Mouse (Mus musculus): ENCODE data around the gene Sf3b1.
"Not testable (repeated sequence)": the region's sequence is repeated elsewhere in the genome, so short reads cannot be mapped to it uniquely, and the experiment has no call there.

Gene Sf3b1

DNA sequence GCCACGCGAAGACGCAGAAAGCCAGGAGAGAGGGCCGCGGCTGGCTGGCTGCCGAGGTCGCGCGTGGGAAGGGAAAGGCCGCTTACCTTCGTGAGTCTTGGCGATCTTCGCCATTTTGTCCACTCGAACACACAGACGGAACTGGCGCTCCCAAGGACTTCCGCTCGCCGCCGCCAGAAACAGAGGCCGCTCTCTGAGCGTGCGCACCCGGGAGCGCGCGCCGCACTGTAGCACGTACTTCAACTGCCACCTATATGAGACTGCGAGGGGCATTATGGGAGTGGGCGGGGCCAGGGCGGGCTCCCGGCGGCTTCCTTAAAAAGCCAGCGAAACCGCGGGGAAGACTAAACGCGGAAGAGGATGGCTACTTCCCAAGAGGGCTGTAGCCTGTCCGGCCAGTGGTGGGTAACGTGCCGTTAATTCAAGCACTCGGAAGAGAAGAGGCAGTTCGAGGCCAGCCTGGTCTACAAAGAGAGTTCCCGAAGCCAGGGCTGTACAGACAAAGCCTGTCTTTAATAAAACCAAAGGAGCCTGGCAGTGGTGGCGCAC is at the start of gene Sf3b1:
Sf3b1 (minus strand) TSS at position 229 of the 549 bp plus-strand sequence.
- in situ Hi-C loops (cut with MboI, MseI) = no loop called here

DNA sequence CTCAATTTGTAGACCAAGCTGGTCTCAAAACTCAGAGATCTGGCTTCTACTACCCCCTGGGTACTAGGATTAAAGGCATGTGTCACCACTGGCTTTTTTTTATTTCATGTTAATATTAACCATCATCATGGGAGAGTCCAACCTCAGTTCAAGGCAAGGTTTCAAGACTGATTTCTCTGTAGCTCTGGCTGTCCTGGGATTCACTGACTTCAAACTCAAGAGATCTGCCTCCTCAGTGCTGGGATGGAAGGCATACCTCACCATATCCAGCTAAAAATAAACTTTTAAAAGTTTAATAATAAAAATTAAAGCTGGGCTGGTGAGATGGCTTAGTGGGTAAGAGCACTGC is 49.1 kb upstream of the Sf3b1 start:
- in situ Hi-C loops (cut with MboI, MseI) = loop anchor here (5.0 kb wide), 1 partner anchor 79 kb away; no protein-coding TSS in a partner anchor

DNA sequence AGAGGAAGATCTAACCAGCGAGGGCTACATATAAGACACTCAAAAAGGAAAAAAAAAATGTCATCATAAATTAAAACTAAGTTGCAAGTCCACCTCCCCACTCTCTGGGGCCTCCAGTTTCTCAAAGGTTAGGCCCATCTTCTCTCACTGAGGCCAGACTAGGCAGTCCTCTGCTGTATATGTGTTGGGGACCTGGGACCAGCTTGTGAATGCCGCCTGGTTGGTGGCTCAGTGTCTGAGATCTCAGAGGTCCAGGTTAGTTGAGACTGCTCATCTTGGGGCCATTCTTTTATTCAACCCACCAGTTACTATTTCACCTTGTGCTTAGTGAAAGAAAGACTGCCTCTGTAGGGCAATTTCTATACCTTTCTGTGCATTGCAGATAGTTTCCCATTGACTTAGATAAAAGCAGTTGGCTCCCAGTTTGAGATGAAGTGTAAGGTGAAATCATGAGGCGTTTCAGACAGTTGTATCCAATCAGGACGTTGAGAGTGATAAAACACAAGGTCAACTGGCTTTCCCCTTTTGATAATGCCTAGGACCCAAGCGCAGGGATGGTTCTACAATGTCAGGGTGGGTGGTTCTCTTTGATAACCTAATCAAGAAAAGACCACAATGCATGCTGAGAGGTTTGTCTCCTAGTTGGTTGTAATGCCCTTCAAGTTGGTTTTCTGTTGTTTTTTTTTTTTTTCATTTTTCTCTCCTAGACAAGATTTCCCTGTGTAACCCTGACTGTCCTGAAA is 48.5 kb upstream of the Sf3b1 start:
- in situ Hi-C loops (cut with MboI, MseI) = loop anchor here (5.0 kb wide), 1 partner anchor 79 kb away; no protein-coding TSS in a partner anchor

DNA sequence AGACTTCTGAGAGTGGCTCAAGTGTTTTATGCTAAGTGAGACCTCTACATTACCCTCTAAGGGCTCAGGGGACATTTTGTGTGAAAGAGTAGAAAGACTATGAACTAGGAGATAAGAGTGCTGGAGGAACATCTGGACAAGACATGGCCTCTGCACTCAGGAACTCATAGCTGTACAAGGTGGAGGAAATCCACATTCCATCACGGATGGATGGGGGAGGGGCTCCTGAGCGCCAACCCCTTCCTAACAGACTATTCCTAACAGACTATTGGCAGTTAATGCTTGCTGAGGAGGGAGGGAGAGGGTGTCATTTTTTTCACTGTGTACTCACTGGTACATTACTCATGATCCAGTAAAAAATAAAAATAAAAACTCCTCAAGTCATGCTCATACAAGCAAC is 47.5 kb upstream of the Sf3b1 start:
- in situ Hi-C loops (cut with MboI, MseI) = loop anchor here (5.0 kb wide), 1 partner anchor 77 kb away; no protein-coding TSS in a partner anchor

DNA sequence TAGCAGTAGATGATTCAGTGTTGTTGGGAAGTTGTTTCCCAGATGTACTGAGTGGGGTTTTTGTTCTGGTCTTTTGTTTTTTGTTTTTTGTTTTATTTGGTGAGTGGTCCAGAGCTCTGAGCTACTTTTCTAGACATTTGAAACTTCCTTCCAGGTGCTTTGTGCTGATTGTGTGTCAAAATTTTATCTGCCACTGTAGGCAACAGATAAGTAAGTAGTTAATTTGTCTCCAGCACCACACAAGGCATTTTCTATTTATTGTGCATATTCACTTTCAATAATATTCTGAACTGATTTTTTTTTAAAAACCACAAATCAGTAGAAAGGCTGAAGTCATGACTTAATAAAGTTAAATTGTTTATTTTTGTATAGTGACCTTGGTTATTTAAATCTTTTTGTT is 45.0 kb upstream of the Sf3b1 start:
- in situ Hi-C loops (cut with MboI, MseI) = not testable (repeated sequence)

DNA sequence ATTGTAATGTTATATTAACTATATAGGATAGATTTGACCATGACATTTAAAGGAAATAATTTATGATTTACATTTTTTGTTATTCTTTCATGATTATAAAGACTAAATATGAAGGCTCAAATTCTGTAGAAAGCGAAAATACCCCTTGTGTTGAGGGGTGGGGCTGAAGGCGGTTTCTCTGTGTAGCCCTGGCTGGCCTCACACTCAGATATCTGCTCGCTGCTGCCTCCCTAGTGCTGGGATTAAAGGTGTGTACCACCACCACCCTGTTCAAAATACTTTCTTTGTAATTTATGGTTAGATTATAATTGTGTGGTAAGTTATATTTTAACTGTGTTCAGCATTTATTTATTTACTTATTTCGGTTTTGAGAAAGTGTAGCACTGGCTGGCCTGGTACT is 34.5 kb upstream of the Sf3b1 start:
- in situ Hi-C loops (cut with MboI, MseI) = loop anchor here (5.0 kb wide), 1 partner anchor 44 kb away; no protein-coding TSS in a partner anchor

DNA sequence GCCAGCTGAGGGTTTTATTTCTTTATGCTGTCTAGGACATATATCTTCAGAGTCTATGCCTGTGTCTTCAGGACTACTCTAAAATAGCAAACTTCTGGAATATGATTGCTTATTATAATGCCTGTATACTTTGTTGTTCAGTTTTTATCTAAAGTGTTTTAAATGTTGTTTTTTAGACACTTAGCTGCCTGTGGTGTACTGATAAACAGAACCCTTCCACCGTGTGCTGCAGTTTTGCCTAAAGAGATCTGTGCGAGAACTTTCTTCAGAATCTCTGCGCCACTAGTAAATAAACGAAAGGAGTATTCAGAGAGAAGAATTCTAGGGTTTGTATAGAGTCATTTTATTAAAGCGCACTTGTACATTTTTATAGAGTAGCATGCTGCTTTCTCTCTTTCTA is 33.8 kb upstream of the Sf3b1 start:
- in situ Hi-C loops (cut with MboI, MseI) = loop anchor here (5.0 kb wide), 1 partner anchor 44 kb away; no protein-coding TSS in a partner anchor

DNA sequence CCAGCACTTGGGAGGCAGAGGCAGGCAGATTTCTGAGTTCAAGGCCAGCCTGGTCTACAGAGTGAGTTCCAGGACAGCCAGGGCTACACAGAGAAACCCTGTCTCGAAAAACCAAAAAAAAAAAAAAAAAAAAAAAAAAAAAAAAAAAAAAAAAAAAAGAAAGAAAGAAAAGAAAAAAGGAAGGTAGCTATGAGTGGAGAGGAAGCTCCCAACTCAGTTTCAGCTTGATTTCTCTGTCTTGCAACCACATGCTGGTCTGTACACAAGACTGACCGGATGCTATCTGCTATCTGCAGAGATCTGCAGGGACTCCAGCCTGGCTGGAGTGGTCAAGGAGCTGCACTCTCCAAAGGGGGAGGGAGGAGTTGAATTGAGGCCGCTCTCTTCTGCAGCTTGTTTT is 31.1 kb upstream of the Sf3b1 start:
- in situ Hi-C loops (cut with MboI, MseI) = not testable (repeated sequence)

DNA sequence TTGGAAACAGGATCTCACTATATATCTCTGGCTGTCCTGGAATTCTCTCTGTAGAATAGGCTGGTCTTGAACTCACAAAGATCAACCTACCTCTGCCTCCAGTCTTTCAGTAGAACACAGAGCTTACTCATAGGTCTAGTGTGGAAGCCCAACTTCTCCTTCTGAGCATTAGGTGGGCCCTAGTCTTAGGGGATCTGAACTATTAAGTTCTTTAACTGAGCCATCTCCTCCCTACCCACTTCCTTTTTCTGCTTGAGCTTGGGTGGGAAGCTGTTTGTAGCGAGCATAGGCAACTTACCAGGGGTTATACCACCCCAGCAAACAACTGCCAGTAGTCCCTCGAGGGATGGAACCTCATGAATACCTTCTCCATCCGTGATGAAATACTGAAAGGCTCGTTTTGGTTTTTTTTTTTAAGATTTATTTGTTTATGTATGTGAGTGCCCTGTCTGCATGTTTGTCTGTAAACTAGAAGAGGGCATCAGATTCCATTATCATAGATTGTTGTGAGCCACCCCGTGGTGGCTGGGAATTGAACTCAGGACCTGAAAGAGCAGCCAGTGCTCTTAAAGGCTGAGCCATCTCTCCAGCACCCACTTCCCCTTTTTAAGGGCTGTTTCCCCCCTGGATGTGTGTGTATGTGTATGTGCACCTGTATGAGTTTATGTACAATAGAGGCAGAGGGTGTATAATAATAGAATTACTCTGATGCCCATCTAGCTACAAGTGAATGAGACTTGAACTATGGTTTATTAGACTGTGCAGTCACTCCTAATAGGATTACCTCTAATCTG is 28.2 kb upstream of the Sf3b1 start:
- in situ Hi-C loops (cut with MboI, MseI) = no loop called here

DNA sequence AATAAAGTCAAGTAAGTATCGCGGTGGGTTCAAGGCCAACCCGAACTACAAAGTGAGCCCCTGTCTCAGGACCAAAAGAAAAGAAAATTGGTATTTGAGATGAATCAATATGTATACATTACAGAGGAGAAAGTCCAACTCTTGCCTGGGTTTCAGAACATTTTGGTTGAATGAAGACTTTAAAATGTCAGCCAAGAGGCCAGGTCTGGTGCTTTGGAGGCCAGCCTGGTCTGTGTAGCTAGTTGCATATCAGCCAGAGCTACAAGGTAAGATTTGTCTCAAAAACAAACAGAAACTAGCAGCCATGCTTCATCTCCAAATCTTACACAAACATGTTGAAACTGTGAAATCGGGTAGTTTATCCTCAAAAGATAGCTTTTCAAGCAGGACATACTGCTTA is 26.3 kb upstream of the Sf3b1 start:
- in situ Hi-C loops (cut with MboI, MseI) = no loop called here

DNA sequence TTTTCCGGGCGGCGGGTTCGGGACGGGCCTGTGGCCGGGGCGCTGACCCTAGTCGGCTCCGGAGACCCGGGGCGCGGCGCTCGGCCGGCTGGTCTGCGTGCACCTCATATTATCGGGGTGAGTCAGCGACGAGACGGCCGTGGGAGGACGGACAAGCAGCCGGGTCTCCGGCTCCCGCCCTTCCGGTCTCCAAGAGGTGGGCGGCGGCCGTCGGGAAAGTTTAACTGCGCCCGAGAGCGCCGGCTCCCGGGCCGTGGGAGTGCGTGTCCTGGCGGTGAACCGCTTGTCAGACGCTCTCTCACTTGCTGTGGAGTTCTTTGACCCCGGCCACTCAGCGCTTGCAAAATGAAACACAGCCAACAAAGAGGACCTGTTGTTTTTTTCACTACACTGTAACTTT is 25.7 kb upstream of the Sf3b1 start:
- in situ Hi-C loops (cut with MboI, MseI) = no loop called here

DNA sequence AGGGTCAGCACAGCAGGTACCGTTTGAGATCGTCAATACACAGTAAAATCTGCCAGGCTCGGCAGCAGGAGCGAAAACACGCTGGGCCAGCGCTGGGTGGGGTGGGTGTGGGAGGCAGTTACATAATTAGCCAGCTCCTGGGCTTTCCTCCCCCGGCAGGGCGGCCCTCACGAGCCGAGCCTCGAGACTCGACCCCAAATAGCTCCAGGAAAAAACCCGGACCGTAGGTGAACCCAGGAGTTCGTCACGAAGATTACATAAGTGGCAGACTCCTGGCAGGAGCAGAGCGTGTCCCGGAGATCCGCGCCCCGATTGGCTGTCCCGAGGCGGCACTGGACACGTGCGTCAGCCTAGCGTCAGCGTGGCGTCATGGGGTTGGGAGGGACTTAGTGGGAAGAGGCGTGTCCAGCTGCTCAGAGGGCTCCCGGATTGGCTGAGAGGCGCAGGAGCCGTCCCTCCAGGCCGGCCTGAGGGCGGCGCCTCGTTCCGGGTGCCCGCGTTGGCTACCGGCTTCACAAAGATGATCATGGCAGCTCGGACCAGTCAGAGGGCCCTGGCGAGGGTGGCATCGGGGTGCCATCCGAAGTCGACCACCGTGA is 25.2 kb upstream of the Sf3b1 start, which contains the start of gene Coq10b:
Coq10b (plus strand) TSS at position 416 of the 599 bp plus-strand sequence.
- in situ Hi-C loops (cut with MboI, MseI) = no loop called here

DNA sequence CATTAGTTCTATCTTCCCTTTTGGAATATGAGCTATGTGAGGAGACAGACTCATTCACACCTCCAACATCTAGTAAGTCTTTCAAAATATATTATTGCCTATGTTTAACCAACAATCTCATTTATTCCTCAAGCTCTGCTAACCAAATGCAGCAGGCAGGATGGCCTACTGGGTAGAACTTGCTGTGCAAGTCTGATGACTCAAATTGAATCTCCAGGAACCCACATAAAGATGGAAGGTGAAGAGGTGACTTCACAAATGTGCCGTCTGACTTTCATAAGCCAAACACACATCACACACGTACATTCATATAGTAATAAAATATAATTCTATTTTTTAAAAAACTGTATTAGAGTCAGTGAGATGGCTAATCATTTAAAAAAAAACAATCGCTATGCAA is 24.4 kb upstream of the Sf3b1 start:
- in situ Hi-C loops (cut with MboI, MseI) = no loop called here

DNA sequence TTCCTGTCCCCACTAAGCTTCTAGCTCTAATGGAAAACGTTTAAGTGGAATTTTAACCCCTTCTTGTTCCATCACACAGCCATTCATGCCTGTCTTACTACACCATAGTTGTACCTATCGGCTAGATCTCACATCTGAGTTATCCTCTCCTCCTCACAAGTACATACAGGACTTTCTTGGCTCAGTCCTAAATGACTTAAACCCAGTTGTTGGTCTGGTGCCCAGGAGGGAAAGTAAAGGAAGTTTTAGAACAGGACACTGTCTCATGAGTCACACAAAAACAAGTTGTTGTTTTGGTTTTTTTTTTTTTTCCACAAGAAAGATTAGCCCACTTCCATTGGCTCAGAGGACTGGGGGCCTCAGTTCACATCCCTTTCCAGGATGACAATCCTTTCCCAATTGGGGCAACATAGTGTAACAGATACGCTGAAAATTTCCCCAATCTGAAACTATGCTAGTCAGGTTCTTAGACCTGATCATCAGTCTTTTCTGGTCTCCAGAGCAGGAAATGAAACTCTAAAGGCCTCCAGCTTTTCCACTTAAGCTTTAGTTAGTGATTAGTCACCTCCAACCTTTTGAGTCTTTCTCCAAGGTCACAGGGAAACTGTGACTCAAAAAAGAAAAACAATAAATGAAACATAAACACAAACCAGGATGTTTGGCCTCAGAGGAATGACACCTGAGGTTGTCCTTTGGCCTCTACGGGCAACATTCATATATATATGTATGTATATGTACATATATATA is 21.7 kb upstream of the Sf3b1 start:
- in situ Hi-C loops (cut with MboI, MseI) = no loop called here

DNA sequence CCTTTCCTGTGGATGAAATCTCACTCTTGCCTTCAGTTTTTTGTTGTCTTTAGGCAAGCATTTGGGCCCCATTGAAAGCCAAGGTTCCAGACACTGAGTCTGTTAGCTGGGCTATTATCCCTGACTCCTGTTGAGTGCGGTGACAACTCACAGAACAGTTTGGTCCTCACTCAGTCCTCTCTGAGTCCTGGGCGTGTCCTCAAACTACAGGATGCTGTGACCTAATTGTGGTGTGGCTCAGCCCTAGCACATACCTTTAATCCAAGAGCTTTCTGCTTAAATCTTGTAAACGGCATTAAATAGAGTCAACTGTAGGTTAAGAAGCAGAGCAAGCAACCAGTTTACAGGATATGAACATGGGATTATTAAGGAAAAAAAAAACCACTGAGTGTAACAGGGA is 15.9 kb upstream of the Sf3b1 start:
- in situ Hi-C loops (cut with MboI, MseI) = no loop called here

DNA sequence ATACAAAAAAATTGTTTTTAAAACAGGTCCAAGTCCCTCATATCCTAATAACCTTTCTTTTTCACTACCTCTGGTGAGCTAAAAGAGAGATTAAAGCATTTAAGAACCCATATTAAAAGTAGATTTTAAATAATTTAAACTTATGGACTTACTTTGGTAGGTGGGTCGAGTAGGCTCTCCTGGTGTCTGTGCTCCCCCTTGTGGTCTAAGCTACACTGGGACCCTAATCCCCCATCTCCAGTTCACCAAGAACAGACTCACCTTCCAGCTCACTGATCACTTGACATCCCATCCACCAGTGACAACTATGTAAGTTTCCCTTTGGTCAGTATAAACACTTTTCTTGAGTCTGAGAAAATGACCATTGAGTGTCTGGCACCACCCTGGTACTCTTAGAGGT is 15.0 kb upstream of the Sf3b1 start:
- in situ Hi-C loops (cut with MboI, MseI) = no loop called here

DNA sequence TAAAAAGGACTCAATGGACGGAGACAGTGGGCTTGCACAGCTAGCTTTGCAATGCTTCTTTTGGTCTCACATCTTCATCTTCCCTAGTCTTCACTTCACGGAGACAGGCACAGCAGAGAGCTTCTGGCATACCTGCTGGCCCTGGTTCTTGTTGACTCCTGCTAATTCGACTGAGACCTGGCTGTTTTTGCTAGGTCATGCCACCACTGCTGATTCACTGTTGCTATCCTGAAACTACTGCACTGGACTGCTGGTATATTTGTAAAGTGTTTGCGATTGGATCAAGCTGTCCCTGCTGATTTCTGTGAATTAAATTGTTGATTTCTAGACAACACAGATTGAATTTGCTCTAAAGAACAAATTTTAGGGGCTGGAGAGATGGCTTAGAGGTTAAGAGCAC is 14.4 kb upstream of the Sf3b1 start:
- in situ Hi-C loops (cut with MboI, MseI) = no loop called here

DNA sequence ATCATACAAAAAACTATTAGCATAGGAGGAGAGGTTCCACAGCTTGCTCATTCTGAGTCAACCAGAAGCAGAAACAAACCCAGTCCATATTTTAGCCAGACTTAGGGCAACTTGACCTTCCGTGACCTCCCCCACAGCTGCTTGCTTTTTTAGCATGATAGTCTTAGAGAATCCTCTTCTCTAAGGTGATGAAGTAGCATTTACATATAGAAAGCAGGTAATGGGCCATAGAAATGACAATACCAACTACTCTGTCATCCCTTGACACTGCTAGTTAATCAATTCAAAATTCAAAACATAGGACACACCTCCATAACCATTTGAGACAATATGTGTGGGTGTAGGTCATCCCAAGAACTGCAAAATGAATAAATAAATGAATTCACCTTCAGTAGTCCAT is 12.7 kb upstream of the Sf3b1 start:
- in situ Hi-C loops (cut with MboI, MseI) = no loop called here

DNA sequence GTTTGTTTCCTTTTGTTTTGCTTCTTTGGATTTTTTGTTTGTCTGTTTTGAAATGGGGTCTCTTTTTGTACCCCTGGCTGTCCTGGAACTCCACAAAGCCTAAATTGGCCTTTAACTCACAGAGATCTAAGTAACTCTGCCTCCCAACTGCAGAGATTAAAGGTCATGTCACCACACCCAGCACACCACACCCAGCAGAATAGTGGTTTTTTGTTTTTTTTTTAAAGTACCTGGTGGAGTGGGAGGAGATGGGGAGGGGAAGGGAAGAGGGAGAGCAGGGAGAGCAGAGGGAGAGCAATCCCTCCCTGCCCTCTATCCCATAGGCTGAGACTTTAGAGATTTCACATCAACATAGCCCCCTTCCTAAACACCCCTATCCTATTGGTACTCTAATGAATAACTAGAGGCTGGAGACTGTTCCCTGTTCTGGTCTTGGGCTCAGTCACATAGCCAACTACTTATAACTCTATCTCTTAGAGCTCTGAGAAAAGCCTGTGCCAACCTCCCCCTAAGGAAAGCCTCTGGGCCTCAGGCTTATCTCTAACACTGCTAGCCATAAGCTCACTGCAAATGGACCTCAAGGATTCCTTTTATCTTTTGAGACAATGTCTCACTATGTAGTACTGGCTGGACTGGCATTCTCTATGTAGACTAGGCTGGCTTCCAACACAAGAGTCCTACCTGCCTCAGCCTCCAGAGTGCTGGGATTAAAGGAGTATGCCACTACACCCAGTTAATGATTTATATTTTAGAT is 3.9 kb upstream of the Sf3b1 start:
- in situ Hi-C loops (cut with MboI, MseI) = no loop called here

DNA sequence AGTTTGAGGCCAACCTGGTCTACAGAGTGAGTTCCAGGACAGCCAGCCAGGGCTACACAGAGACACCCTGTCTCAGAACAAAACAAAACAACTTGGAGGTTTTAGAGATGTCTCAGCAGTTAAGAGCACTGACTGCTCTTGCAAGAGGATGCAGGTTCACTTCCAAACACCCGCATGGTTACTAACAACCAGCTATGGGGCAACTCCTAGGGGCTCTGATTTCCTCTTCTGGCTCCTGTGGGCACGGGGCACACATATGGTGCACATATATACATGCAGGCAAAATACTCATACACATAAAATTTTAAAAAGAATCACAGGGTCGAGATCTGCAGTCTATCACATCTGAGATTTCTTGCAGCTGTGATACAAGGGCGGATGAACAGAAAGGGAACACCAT is 2.2 kb upstream of the Sf3b1 start:
- in situ Hi-C loops (cut with MboI, MseI) = no loop called here
